Mouse (Mus musculus) mesoderm, embryonic 11.5 days (tissue): ENCODE measurements around the gene Rab35.

Experiments used
- DNase-seq: peaks from one replicate; pipeline ENCODE4 v3.0.0-alpha.2; 2012; ENCODE audit warnings: low read depth, low spot score

Rab35 gene

DNA sequence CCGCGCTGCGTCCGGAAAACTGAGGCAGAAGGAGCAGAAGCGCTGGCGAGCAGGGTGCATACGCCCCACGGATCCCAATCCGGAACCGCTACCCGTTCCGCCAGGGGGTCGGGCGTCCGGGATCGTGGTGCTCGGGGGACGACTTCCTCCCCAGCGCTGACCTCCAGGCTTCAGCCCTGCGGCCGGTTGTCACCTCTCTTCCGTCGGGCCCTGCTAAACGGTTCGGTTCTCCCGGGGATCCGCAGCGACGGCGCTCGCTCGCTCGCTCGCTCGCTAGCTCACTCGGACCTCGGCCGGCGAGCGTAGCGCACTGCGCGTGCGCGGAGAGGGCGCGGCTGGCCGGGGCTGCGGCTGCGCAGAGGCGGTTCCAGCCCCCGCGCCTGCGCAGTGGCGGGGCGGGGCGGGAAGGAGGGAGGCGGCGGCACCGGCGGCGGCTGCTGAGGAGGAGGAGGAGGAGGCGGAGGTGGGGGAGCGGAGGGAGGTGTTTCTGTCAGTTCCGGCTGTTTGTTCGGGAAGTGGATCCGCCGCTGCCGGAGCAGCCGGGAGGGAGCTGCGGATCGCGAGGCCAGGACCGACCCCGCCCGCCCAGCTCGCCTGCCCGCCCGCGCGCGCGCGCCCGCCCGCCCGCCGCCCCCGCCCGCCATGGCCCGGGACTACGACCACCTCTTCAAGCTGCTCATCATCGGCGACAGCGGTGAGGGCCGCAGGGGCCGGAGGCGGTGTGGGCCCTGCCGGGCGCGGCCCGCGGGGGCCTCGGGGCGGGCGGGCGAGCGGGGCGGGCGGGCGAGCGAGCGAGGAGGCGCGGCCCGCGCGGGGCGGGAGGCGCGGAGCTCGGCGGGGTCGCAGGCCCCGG is at the start of gene Rab35:
Rab35 (plus strand) TSS at position 404 of the 853 bp plus-strand sequence.
- peak; percentile 92 for DNase-seq

- no peak for DNase-seq
Observed at GRCm38 (mm10) chr5:115585616-115586015, 46.1 kb upstream of the Rab35 start.

DNA sequence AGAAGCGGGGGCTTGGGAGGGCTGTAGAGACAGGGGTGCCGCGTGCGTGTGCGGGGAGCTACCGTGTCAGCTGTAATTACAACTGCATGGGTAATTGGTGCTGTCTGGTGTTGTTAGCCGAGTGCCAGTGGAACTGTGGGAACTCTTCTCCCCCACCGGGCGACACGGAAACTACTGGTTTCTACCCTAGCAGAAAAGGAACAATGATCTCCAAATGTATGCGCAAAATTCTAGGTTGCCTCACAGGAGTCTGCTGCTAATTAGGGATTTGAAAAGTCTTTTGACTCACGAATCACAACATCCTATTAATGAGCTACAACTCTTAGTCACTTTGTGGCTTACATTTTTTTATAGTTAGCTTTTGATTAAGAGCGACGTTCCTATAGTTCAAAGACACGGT is 45.5 kb upstream of the Rab35 start:
- DNase-seq = no peak

GRCm38 (mm10) chr5:115586780-115587179 is 44.9 kb upstream of the Rab35 start:
- DNase-seq = no peak

DNA sequence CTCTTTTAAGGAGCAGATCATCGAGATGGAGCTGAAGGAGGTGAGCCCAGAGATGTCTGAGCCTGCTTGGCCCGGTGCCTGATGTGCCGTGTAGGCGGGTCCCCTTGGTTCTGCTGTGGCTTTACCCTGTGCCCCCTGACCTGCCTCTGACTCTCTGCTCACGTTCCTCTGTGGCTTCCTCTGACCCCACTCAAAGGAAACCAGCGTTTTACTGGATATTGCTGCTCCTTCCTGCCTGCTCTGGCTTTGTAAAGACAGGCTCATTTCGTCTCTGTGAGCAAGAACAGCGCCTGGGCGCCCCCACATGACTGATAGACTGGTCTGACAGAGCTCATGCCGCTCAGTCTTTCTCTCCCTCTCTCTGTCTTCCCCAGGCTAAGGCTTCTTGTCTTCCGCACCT is 40.7 kb upstream of the Rab35 start:
- DNase-seq = no peak

- no peak for DNase-seq
Observed at GRCm38 (mm10) chr5:115591506-115591905, 40.2 kb upstream of the Rab35 start.

- DNase-seq = no peak
Observed at GRCm38 (mm10) chr5:115603561-115603960, 28.1 kb upstream of the Rab35 start.

- no peak for DNase-seq
Observed at GRCm38 (mm10) chr5:115611566-115611965, 20.1 kb upstream of the Rab35 start.

DNA sequence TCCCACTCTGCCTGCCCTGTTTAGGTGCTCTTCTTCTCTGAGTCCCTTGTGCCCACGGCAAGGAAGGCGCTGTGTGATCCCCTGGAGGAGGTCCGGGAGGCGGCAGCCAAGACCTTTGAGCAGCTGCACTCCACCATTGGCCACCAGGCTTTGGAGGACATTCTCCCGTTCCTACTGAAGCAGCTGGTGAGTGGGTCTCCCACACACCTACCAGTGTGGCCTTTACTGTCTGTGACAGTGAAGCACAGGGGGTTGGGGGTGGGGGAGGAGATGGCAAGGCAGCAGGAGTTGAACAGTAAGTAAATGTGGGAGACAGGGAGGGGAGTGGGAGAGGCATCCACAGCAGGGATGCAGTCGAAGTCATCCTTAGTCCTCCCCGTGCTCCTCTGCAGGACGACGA is 18.4 kb upstream of the Rab35 start:
- no peak for DNase-seq

DNA sequence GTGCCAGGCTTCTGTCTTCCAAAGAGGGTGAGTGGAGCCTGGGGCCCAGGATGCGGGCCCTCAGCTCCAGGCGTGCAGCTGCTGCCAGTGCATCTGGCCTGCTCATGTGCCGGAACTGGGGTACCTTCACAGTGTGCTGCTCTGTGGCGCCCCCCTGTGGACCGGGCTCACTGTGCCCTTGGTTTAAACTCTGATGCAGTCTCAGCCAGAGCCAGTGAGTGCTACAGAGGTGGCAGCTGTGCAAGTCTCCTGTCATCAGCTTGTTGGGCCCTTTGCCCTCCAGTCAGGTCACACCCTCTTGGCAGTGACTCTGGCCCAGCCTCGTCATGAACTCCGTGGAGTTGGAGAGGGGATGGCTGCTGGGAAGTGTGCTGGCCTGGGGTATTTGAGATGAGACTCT is 16.8 kb upstream of the Rab35 start:
- DNase-seq = peak; percentile 31

DNA sequence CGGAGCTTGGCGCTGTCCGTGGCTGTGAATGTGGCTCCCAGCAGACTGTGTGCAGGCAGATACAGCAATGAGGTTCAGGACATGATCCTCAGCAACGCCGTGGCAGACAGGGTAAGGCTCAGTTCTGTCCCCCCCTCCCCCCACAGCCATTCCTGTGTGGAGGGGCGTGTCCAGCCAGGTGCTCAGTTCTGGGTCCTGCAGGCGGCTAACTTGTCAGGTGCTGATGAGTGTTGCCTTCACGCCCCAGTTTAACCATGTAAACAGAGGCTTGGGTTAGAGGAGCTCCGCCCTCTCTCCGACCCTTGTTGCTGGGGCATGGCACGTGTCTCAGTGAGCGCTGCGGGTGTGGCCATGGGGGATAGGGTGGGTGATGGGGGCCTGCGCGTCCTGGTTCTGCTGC is 12.0 kb upstream of the Rab35 start:
- DNase-seq = no peak

DNA sequence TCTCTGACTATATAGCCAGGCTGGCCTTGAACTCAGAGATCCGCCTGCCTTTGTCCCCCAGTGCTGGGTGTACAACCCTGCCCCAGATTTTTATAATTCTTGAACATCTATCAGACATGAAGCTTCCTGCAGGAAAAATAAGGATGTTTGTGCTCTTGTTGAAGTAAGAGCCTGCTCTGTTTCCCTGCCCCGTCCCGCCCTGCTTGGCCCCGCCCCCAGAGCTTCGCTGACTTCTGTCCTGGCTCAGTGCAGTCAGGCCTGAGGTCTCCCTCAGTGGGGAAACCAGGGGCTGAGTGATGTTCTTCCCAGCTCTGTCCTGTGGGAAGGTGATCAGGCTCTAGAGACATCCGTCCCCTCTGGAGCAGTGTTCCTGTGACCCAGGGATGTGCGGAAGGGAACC is 9.0 kb upstream of the Rab35 start:
- DNase-seq = no peak

DNA sequence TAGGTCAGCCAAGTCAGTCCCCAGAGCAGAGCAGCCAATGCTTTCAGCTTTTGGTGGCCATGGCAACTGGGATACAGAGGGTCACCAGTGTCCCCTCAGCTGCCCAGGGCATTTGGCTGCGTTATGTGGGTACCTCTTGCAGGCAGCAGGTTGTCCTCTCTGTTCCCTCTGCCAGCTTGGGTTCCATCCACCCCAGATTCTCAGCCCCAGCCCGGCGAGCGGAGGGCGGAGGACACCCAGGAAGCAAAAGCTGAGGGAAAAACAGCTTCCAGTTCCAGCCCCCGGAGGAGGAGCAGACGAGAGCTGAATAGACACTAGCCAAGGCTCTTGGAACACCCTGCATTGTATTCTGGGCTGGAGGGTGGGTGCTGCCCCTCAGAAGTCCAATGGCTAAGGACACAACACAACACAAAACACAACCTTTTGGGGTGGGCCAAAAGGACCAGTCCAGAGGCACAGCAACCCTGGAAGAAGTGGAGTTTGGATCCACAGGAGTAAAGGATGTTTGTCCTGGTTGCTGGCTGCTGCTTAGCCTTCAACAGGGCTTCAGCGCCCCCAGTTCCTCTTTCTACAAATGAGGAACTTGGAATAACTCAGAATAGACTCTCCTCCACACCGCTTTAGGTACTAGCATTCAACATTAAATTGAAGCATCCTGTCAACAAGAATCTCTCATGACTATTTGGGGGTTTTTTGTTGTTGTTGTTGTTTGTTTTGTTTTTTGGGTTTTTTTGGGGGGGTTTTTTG is 7.8 kb upstream of the Rab35 start:
- no peak for DNase-seq

- DNase-seq = no peak
Observed at GRCm38 (mm10) chr5:115626237-115626886, 5.3 kb upstream of the Rab35 start.

DNA sequence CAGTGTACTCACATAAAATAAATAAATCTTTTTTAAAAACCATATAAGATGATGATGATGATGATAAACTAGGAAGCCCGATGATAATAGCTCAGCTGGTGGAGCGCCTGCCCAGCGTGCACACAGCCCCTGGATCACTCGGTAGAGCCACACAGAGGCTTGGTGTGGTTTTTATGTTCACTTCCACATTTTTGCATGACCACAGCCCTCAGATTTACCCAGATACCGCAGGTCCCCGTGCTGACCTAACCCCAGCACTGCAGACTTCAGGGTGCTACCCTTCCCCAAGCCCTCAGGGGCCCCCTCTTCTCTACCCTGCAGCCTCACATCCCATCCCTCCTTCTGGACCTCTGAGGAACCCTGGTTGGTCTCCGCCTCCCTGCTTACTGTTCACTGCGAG is 3.6 kb upstream of the Rab35 start:
- no peak for DNase-seq

GRCm38 (mm10) chr5:115629672-115630071 is 2.0 kb upstream of the Rab35 start:
- DNase-seq = no peak

DNA sequence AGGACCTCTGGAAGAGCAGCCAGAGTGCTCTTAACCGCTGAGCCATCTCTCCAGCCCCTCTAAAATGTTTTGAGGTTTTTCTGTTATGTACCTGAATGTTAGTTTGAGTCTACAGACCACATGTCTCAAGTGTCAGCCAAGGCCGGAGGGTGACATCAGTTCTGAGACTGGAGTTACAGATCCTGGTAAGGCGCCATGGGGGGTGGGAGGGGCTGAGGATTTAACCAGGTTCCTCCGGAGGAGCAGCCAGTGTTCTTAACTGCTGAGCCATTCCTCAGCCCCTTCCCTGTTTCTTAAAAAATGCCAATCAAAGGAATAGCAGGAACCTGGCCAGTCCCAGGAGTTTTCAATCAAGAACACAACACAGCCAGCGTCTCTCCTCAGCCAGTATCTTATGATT is 1.4 kb upstream of the Rab35 start:
- DNase-seq = no peak

GRCm38 (mm10) chr5:115632358-115632714 is 628 bp downstream of the Rab35 start:
- peak; percentile 32 for DNase-seq

DNA sequence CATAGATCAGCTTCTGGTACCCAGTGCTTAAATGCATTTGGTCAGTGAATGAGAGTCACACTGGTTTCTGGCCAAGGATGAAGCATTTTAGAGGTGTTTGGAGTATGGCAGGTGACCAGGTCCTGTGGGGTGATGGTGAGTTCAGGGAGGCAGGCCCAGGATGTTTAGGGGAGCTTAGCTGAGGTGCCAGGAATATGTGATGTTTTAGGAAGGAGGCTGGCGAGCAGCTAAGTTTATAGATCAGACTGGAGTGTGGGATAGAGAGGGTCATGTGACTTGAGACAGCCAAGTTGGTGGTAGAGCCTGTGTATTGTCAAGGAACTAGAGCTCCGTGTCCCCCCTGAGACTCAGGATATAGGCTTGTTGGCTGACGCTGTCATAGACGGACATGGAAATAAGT is 1.4 kb downstream of the Rab35 start:
- DNase-seq = no peak

- no peak for DNase-seq
Observed at GRCm38 (mm10) chr5:115634046-115634445, 2.3 kb downstream of the Rab35 start.

- no peak for DNase-seq
Observed at GRCm38 (mm10) chr5:115635536-115635935, 3.8 kb downstream of the Rab35 start.

DNA sequence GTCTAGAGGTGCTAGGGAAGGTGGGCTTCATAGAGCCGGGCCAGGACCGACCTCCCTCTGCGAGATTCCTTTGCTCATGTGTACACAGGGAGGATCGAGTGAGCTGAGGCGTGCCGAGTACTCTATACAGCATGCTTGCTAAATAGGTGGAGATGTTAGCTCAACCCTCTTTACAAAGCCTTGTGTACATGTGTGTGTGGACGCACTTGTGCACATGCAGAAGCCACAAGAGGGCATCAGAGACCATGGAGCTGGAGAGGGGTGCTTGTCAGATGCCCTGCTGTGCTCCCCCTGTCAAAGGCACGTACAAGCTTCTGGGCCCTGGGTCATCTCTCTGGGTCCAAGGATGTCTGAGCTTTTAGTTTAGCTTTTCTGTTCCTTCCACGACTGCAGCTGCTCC is 12.5 kb downstream of the Rab35 start:
- DNase-seq = no peak

GRCm38 (mm10) chr5:115648876-115649275 is 17.2 kb downstream of the Rab35 start:
- no peak for DNase-seq
